Mouse (Mus musculus): ENCODE data around the gene Erh. TPM values are rescaled to one million over a fixed set of nuclear protein-coding genes. Genes with fewer than 3 reads are reported as not detected.

Gene Erh
- polyA plus RNA-seq, 1 experiment from 2014 or later = 218 TPM

DNA sequence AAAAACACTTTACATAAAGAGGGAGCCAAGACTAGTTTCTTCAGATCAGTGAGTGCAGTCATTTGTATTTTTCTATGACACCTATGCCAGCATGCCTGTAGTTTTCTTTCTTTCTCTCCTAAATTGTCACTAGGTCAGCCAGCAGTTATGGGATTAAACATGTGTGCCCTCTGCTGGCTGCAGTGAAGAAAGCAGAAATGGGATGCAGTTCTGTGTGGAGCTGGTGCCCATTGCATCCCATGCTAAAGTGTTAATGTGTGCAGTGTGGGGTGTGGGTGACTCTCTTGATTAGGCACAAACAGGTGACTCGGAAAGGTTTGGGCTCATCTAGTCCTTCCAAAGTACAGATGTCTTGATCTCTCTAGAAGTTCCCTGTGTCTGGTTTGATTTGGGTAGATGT is 37.2 kb upstream of the Erh start:
- WGBS = 80% methylated on average over 1 of the region's 1 CpGs
- no peak for ATAC-seq (ENCODE audit: insufficient read depth, low FRiP score)
- no peaks in the 10 kb centered on the region for H3K4me1 ChIP-seq (ENCODE audit: control insufficient read depth, insufficient read depth, low read length)
- no peak overlapping the region for H3K4me2 ChIP-seq (ENCODE audit: low read depth, low read length)
- peaks cover 4% of the 10 kb centered on the region; the same call in 1 of the 2 replicates for H3K36me3 ChIP-seq (ENCODE audit: control insufficient read depth, insufficient read depth, low read length)
- no peak overlapping the region for H3K27ac ChIP-seq (ENCODE audit: low read length)
- H3K4me3 ChIP-seq (replicated peaks; ENCODE audit: low read length) = no peak overlapping the region
- no peaks in the 10 kb centered on the region for H3K9me3 ChIP-seq (replicated peaks; ENCODE audit: control insufficient read depth, low read length)
- H3K9ac ChIP-seq (ENCODE audit: low read length) = no peak overlapping the region
- no peaks in the 10 kb centered on the region for H3K27me3 ChIP-seq (ENCODE audit: control insufficient read depth, insufficient read depth, low read length)

DNA sequence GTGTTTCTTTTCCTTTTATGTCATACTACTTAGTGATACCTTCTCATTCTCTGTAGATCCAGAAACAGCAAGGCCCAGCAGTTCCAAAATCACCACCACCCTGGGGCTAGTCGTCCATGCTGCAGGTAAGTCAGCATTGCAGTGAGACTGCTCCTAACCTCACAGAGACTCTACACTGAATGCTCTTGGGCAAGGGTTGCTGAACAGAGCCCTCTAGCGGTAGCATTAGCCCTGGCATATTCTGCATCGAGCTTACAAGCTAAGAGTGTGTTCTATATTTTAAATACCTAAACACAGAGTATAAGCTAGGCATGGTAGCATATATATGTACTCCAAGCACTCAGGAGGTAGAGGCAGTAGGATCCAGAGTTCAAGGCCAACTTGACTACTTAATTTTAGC is 29.0 kb upstream of the Erh start:
- Histone ChIP-seq H3K4me1 (ENCODE audit: control insufficient read depth, insufficient read depth, low read length) (no peaks in the 10 kb centered on the region), H3K9me3 (replicated peaks; ENCODE audit: control insufficient read depth, low read length) (no peaks in the 10 kb centered on the region), H3K27me3 (ENCODE audit: control insufficient read depth, insufficient read depth, low read length) (no peaks in the 10 kb centered on the region), H3K36me3 (ENCODE audit: control insufficient read depth, insufficient read depth, low read length) (peaks cover 20% of the 10 kb centered on the region; the same call in 1 of the 2 replicates), H3K27ac (ENCODE audit: low read length) (no peak overlapping the region), H3K4me3 (replicated peaks; ENCODE audit: low read length) (no peak overlapping the region), H3K4me2 (ENCODE audit: low read depth, low read length) (no peak overlapping the region), H3K9ac (ENCODE audit: low read length) (no peak overlapping the region)
- no peak for ATAC-seq (ENCODE audit: insufficient read depth, low FRiP score)
- 12% methylated on average over 3 of the region's 3 CpGs for WGBS

DNA sequence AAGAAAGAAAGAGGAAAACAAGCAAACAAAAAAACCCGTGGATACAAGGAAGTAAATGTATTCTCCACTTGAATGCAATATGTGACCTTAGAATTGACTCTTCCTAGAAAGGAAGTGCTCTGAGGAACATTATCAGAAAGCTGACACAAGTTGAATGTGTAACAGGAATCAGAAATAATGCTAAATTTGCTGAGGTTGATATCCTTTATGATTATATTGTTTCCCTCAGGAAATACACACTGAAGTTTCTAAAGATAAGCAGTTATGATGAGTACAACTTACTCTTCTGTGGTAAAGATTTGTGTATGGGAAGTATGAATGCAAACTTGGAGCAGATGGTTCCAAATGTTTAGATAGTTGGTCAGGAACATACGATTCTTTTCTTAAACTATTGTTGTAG is 24.2 kb upstream of the Erh start:
- Histone ChIP-seq H3K9ac (ENCODE audit: low read length) (no peak overlapping the region), H3K36me3 (ENCODE audit: control insufficient read depth, insufficient read depth, low read length) (0 out of 2 replicates have a peak, but pooled peaks cover 4% of the 10 kb centered on the region)
- WGBS = 71% methylated on average over 2 of the region's 2 CpGs

DNA sequence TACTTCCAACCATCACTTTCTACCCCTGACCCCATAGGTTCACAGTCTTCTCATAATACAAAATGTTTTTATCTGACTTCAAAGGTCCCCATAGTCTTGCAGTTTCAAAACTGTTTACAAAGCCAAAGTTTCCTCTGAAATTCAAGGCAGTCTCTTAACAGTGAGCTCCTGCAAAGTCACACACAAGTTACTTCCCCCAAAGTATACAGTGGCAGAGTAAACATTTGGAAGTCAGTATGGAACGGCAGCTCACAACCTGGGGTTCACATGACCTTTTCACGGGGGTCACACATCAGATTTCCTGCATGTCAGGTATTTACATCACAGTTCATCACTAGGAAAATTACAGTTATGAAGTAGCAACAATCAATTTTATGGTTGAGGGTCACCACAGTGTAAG is 19.8 kb upstream of the Erh start:
- Histone ChIP-seq H3K27ac (ENCODE audit: low read length) (no peak overlapping the region), H3K27me3 (ENCODE audit: control insufficient read depth, insufficient read depth, low read length) (no peaks in the 10 kb centered on the region), H3K4me2 (ENCODE audit: low read depth, low read length) (no peak overlapping the region), H3K4me1 (ENCODE audit: control insufficient read depth, insufficient read depth, low read length) (no peaks in the 10 kb centered on the region), H3K9me3 (replicated peaks; ENCODE audit: control insufficient read depth, low read length) (no peaks in the 10 kb centered on the region), H3K4me3 (replicated peaks; ENCODE audit: low read length) (no peak overlapping the region), H3K9ac (ENCODE audit: low read length) (no peak overlapping the region), H3K36me3 (ENCODE audit: control insufficient read depth, insufficient read depth, low read length) (no peaks in the 10 kb centered on the region)
- 32% methylated on average over 2 of the region's 2 CpGs for WGBS
- no peak for ATAC-seq (ENCODE audit: insufficient read depth, low FRiP score)

More for the DNA sequence above, 24.2 kb upstream of the Erh start:
- H3K4me2 ChIP-seq (ENCODE audit: low read depth, low read length) = no peak overlapping the region
- no peaks in the 10 kb centered on the region for H3K9me3 ChIP-seq (replicated peaks; ENCODE audit: control insufficient read depth, low read length)
- no peak for ATAC-seq (ENCODE audit: insufficient read depth, low FRiP score)
- no peak overlapping the region for H3K27ac ChIP-seq (ENCODE audit: low read length)
- no peaks in the 10 kb centered on the region for H3K4me1 ChIP-seq (ENCODE audit: control insufficient read depth, insufficient read depth, low read length)
- H3K27me3 ChIP-seq (ENCODE audit: control insufficient read depth, insufficient read depth, low read length) = no peaks in the 10 kb centered on the region
- H3K4me3 ChIP-seq (replicated peaks; ENCODE audit: low read length) = no peak overlapping the region

DNA sequence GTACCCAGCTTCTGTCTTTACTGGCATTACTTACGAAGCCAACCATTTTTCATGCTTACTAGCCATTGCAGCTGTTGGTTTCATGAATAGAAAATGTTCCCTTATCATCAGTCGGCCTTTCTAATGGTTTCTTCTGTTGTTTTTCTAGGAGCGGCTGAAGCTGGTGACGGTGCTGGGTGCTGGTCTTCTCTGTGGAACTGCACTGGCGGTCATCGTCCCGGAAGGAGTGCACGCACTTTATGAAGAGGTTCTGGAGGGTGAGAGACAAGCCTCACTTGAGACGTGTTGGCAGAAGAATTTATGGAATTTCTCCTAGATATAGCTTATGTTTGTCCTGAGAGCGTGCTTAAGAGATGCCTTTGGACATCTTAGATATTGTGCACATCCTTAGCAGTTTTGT is 18.2 kb upstream of the Erh start:
- Histone ChIP-seq H3K27ac (ENCODE audit: low read length) (no peak overlapping the region), H3K4me2 (ENCODE audit: low read depth, low read length) (no peak overlapping the region), H3K9ac (ENCODE audit: low read length) (no peak overlapping the region), H3K4me3 (replicated peaks; ENCODE audit: low read length) (no peak overlapping the region), H3K27me3 (ENCODE audit: control insufficient read depth, insufficient read depth, low read length) (no peaks in the 10 kb centered on the region), H3K9me3 (replicated peaks; ENCODE audit: control insufficient read depth, low read length) (no peaks in the 10 kb centered on the region), H3K4me1 (ENCODE audit: control insufficient read depth, insufficient read depth, low read length) (no peaks in the 10 kb centered on the region), H3K36me3 (ENCODE audit: control insufficient read depth, insufficient read depth, low read length) (no peaks in the 10 kb centered on the region)
- WGBS = 82% methylated on average over 10 of the region's 10 CpGs
- ATAC-seq (ENCODE audit: insufficient read depth, low FRiP score) = no peak

DNA sequence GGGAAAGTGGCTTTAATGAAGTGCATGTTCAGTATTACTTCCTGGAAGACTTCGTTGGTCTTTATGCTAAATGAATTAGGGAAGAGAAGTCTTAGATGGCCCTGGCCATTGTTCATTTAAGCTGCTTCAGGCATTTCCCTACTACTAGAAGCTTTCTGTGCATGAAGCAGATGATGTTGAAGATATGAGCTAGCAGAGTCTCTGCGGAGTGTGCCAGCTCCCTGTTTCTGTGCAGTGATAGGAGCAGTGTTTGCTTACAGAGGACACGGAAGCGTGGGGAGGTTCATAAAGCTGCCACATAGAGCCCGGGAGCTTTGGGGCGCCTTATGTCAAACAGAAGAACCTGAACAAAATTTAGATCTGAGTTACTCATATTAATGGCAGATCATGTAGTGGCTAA is 14.5 kb upstream of the Erh start:
- Histone ChIP-seq H3K36me3 (ENCODE audit: control insufficient read depth, insufficient read depth, low read length) (no peaks in the 10 kb centered on the region), H3K9ac (ENCODE audit: low read length) (no peak overlapping the region), H3K4me2 (ENCODE audit: low read depth, low read length) (no peak overlapping the region), H3K27ac (ENCODE audit: low read length) (no peak overlapping the region), H3K27me3 (ENCODE audit: control insufficient read depth, insufficient read depth, low read length) (no peaks in the 10 kb centered on the region), H3K4me1 (ENCODE audit: control insufficient read depth, insufficient read depth, low read length) (peaks cover 8% of the 10 kb centered on the region; the same call in 1 of the 2 replicates), H3K9me3 (replicated peaks; ENCODE audit: control insufficient read depth, low read length) (no peaks in the 10 kb centered on the region), H3K4me3 (replicated peaks; ENCODE audit: low read length) (no peak overlapping the region)
- WGBS = 64% methylated on average over 6 of the region's 6 CpGs
- no peak for ATAC-seq (ENCODE audit: insufficient read depth, low FRiP score)

DNA sequence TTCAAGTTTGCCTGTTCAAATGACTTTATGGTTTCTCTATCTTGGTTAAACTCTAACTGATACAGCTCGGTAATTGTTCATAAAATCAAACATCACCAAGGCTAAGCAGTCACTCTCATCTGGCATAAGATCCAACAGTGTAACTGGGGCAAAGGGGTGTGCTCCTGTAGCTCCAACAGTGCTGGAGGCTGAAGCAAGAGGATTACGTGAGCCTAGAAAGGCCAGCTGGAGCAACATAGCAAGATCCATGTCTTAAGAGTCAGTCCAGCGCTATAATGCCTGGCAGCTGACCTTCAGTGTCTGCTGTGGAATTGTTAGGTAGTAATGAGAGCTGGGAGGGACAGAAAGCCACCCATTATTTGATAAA is 10.5 kb upstream of the Erh start:
- Histone ChIP-seq H3K27ac (ENCODE audit: low read length) (peak overlapping the region; percentile 29; the same call in 1 of the 2 replicates), H3K4me2 (ENCODE audit: low read depth, low read length) (no peak overlapping the region)

DNA sequence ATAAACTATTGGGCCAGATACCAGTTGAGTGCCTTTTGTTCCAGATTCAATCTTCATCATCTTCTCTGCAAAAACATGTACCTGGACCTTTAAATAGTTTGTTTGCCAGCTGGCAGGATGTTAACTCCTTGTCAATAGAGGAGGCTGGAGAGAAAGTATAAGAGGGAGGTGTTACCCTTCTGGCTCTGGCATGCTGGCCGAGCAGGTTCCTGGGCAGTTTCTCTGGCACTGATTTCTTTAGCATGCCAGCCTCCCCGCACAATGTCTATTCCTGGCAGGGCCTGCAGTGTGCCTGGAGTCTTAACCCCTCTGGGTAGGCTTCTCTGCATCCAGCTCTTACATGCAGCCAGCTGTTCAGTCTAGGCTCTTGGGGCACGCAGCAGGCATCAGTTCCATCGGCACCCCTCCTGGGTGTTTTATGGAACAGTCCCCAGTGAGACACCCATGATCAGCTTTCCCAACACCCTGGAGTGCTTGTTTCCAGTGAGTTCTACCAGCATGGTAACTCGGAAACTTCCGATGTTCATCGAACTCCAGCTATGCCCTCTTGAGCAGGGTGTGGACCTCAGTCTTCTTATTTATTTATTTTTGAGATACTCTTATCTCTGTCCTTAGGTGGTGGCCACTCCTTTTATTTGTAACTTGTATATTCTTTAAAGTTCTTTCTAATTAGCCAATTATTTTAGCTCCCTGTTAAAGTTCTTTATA is 10.0 kb upstream of the Erh start:
- no peaks in the 10 kb centered on the region for H3K27me3 ChIP-seq (ENCODE audit: control insufficient read depth, insufficient read depth, low read length)
- no peak overlapping the region for H3K4me2 ChIP-seq (ENCODE audit: low read depth, low read length)
- H3K36me3 ChIP-seq (ENCODE audit: control insufficient read depth, insufficient read depth, low read length) = no peaks in the 10 kb centered on the region
- H3K4me1 ChIP-seq (ENCODE audit: control insufficient read depth, insufficient read depth, low read length) = peaks cover 10% of the 10 kb centered on the region; the same call in 1 of the 2 replicates
- WGBS = 70% methylated on average over 7 of the region's 7 CpGs
- peak overlapping the region; percentile 75 for H3K27ac ChIP-seq (ENCODE audit: low read length)
- no peak overlapping the region for H3K4me3 ChIP-seq (replicated peaks; ENCODE audit: low read length)
- ATAC-seq (ENCODE audit: insufficient read depth, low FRiP score) = peak; percentile 64; the same call in 1 of the 2 replicates
- H3K9me3 ChIP-seq (replicated peaks; ENCODE audit: control insufficient read depth, low read length) = no peaks in the 10 kb centered on the region
- peak overlapping the region; percentile 37; the same call in 1 of the 2 replicates for H3K9ac ChIP-seq (ENCODE audit: low read length)

More for the DNA sequence above, 10.5 kb upstream of the Erh start:
- no peak overlapping the region for H3K4me3 ChIP-seq (replicated peaks; ENCODE audit: low read length)
- ATAC-seq (ENCODE audit: insufficient read depth, low FRiP score) = peak; percentile 56; the same call in 1 of the 2 replicates
- H3K9me3 ChIP-seq (replicated peaks; ENCODE audit: control insufficient read depth, low read length) = no peaks in the 10 kb centered on the region
- WGBS = 67% methylated on average over 3 of the region's 3 CpGs
- peaks cover 10% of the 10 kb centered on the region; the same call in 1 of the 2 replicates for H3K4me1 ChIP-seq (ENCODE audit: control insufficient read depth, insufficient read depth, low read length)
- H3K27me3 ChIP-seq (ENCODE audit: control insufficient read depth, insufficient read depth, low read length) = no peaks in the 10 kb centered on the region
- no peak overlapping the region for H3K9ac ChIP-seq (ENCODE audit: low read length)
- H3K36me3 ChIP-seq (ENCODE audit: control insufficient read depth, insufficient read depth, low read length) = no peaks in the 10 kb centered on the region

DNA sequence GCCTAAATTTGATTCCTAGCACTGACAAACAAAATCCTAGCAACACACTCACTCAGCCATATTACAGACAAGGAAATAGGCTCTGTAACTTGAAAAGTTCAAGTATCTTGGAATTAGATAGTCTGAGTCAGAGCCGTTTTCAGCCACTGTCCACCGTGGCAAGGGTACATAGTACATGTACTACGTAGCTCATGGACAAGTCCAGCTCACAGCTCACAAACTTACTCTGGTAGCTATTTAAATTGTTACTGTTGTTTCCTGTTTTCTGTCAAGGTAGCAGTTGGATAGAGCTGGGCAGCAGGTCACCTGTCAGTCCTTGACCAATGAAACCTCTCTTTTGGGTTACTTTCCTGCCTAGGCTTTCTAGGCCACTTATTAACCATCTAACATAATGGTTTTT is 2.2 kb upstream of the Erh start:
- no peaks in the 10 kb centered on the region for H3K9me3 ChIP-seq (replicated peaks; ENCODE audit: control insufficient read depth, low read length)
- H3K27me3 ChIP-seq (ENCODE audit: control insufficient read depth, insufficient read depth, low read length) = no peaks in the 10 kb centered on the region
- H3K27ac ChIP-seq (ENCODE audit: low read length) = no peak overlapping the region
- peaks cover 22% of the 10 kb centered on the region for H3K4me1 ChIP-seq (ENCODE audit: control insufficient read depth, insufficient read depth, low read length)
- no peak overlapping the region for H3K9ac ChIP-seq (ENCODE audit: low read length)
- peak overlapping the region; percentile 76 for H3K4me2 ChIP-seq (ENCODE audit: low read depth, low read length)
- 75% methylated on average over 3 of the region's 3 CpGs for WGBS
- H3K4me3 ChIP-seq (replicated peaks; ENCODE audit: low read length) = no peak overlapping the region; the same call in 1 of the 2 replicates
- ATAC-seq (ENCODE audit: insufficient read depth, low FRiP score) = no peak
- no peaks in the 10 kb centered on the region for H3K36me3 ChIP-seq (ENCODE audit: control insufficient read depth, insufficient read depth, low read length)
